Mouse (Mus musculus) 416B (cell line): ENCODE data around the gene Flvcr1.

Experiments
- DNase-seq: peaks from one replicate; pipeline ENCODE4 v3.0.0; 2011; ENCODE audit warnings: low read depth

Flvcr1 gene

DNA sequence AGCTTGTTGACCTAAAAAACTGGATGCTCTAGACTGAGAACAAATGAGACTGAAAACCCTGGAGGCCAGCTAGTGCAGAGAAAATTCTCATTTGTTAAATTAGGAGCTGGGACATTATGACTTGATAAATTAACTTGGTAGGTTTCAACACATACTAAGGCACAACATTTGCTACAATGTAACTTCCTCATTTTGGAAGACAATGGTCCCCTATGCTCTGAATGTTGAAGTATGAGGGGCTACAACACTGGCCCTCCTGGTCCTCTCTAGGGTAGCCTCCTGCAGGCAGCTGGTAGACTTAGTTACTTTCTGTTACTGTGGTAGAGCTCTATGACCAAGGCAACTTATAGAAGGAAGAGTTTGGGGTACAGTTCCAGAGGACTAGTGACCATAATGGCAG lies 15.4 kb upstream of the Flvcr1 start:
- DNase-seq: peak; percentile 20

DNA sequence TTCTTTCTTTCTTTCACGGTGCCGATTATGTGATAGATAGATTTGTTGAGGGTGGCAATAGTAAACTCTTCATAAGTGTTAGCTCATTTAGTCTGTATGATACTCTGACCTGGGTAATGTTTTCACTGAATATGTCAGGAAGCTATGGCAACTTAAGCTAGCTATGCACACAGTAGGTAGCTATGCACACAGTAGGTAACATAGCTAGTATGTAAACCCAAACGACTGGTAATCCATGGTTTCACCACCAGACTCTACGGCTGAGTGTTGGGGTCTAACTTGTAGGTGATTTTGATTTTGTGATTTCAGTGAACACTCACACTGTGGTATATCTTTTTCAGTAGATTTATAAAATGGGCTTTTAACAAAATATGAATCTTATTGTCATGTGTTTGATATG lies 12.0 kb upstream of the Flvcr1 start:
- no peak for DNase-seq

DNA sequence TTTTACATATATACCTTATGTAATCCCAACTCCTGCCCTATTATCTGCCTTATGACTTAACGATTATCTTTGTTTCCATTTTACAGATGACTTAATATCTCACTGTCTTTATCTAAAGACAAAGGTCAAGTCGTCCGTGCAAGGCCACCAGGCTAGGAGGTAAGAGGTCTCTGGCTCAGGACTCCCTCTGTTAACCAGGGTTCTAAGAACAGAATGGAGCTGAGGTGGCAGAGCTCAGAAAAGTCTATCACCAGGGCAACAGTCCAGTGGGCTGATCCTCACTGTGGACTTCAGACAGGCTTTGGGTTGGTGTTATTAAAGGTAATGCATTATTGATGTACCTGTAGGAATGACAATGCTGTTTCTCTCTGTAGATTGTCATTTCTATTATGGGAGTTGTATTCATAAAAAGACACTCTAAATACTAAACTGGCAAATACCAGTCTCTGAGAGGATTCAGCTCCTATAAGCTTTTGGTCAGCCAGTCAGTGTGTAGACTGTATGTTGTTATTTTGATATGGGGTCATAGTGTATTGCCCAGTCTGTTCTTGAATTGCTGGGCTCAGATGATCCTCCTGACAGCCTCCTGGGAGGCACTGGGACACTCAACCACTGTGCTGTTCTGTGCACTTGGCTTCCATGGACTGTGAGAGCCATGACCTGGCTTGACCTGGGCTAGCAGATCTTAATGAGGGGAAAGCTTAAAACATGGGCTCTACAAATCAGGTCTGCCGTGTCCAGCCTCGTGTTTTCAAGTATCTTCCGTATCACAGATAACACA lies 10.8 kb upstream of the Flvcr1 start, which contains the start of gene Spata45:
Spata45 (plus strand) TSS at position 86 of the 781 bp plus-strand sequence.
- no peak for DNase-seq

DNA sequence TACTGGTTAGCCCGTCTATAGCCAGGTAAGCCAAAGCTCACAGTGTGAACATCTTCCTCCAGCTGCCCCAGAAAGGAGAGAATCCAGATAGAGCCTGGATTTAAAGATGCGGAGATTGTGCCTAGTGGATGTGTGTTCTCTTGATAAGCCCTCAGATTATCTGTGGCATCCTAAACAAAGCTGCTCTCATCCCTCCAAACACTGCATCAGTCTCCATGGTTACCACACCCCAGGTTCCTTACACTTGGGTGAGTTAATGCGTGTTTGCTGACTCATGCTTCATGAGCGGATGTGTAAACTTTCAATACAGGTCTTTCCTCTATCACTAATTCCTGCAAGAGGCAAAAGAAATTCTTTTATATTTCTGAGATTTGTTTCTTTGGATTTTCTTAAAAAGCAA lies 9.7 kb upstream of the Flvcr1 start:
- DNase-seq: no peak

DNA sequence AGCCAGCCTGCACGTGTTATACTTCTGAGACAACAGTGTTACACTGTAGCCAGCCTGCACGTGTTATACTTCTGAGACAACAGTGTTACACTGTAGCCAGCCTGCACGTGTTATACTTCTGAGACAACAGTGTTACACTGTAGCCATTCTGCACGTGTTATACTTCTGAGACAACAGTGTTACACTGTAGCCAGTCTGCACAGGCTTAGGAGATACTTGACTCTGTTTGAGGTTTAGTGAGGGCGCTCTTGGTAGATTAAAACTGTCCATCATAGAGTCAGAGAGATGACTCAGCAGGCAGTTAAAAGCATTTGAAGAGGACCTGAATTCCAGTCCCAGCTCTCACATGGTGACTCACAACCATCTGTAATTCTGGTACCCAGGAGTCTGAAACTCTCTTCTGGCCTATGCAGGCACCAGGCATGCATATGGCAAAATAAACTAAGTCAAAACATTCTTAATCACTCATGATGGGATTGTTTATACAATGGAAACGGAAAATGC lies 5.0 kb upstream of the Flvcr1 start:
- peak; percentile 78 for DNase-seq

DNA sequence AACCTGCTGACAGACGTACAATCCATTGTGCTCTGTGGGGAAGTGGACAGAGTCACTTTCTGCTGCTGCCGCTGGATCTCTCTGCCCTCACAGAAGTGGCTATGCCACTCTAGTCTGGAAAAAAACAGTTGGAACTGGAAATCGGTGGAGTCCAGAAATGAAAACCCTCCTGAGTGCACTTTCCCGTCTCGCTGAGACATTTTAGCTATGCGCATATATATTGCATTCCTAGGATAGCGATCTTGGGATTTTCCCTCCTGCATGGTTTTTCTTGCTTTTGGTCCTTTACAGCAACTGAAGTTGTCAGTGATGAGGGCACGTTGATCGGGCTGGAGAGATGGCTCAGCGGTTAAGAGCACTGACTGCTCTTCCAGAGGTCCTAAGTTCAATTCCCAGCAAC lies 4.2 kb upstream of the Flvcr1 start:
- DNase-seq: peak; percentile 35

DNA sequence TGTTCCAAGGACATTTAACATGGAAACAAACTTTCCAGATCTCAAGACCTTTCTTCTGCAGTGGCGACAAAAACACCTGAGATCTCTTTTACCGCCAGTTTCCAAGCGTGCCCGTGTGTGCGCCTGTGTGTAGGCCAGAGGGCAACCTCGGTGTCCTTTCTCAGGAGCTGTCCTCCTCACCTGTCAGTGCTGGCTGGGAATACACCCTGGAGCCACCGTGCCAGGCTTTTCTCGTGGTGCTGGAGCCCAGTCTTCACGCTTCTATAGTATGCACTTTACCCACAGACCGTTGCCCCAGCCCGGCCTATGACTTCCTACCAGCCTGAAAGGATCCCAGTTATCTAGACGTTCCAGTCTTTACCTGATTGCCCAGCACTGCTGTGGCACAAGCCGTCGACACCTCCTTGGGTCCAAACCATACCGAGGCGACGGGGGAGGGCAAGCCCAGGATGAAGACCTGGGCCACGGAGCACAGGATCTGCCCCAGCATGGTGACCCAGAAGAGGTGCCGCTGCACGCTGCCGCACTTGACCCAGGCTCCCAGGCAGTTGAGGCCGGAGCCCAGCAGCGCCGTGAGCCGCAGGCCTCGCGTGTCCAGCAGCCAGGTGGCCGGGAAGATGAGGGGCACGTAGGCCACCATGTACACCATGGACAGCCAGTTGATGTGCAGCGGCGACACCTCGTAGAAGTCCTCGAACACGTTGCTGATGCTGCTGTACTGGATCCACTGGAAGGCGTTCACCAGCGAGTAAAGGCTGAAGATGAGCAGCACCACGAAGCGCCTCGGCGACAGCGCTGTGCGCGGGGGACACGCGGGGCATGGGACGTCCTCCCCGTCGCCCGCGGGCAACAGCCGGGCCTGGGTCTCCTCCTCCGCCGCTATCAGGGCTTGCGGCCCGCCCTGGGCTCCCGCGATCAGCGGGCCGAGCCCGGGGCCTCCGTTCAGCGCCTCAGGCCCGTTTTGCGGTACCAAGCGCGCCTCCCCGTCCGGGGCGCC lies 644 bp downstream of the Flvcr1 start:
- peak; percentile 42 for DNase-seq

DNA sequence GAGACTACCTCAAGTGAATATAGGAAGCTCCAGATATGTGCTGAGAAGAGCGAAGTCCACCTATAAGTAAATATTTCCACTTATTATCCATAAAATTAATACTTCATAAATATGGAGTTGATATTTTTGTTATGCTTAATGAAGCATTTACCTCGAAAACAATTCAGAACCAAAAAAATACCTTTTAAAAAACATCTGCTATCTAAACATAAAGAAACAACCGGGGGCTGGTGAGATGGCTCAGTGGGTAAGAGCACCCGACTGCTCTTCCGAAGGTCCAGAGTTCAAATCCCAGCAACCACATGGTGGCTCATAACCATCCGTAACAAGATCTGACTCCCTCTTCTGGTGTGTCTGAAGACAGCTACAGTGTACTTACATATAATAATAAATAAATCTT lies 2.2 kb downstream of the Flvcr1 start:
- peak; percentile 58 for DNase-seq

DNA sequence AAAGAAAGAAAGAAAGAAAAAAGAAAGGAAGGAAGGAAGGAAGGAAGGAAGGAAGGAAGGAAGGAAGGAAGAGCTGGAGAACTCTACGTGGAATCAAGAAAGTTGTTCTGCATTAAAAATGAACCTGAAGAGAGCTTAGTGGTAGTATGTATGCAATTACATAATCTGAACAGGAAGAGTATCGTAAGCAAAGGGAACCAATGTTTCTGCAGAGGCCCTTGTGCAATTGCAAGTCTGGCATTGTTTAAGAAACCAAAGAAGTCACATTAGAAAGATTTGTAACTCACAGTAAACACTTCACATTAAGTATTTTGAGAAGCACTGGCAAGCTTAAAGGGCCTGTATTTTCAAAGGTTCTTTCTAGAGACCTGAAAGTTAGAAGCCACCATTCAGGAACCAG lies 2.8 kb downstream of the Flvcr1 start:
- DNase-seq: peak; percentile 85

DNA sequence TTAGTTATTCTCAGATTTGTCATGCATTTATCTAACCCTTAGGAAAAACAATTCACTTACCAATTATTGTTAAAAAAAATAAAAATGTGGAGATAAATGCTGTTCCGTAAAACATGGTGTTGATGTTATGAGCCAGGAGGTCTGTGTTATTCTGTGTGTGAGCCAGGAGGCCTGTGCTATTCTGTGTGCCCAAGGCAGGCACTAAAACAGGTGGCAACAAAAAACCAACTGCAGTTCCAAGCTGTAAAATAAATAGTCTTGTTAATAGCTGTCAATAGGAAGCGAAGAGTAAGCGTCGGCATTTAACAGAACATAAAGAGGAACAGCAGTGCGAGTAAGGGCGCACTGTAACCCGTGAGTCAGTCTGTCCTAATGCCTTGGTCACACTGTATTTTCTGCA lies 4.9 kb downstream of the Flvcr1 start:
- peak; percentile 23 for DNase-seq

DNA sequence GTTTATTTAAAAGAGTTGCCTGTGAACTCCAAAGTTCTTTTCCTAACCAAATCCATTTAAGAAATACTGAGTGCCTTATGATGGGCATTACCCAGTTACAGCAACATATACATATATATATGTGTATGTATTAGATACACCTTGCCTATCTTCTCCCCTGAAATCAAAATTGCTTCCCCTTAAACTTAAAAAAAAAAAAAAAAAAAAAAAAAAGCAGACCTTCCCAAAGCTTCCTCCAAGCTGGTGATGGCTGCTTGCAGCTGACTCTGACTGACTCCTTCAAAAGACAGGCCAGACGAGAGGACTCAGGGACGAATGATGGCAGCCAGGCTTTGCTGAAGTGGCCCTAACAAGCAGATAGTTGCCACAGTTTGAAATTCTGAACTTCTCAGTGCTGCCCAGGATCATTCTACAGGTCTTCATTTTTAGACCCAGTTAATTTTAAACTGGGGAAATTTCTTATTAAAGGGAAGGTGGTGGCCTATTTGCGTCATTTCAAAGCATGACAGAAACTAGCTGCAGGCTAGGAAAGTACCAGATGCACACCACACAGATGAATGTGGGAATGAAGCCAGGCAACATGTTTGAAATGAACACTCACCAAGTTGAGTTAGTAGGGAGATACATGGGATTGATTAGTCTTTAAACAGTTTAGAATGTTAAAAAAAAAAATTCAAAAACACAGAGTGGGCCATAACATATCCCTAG lies 5.6 kb downstream of the Flvcr1 start:
- no peak for DNase-seq

DNA sequence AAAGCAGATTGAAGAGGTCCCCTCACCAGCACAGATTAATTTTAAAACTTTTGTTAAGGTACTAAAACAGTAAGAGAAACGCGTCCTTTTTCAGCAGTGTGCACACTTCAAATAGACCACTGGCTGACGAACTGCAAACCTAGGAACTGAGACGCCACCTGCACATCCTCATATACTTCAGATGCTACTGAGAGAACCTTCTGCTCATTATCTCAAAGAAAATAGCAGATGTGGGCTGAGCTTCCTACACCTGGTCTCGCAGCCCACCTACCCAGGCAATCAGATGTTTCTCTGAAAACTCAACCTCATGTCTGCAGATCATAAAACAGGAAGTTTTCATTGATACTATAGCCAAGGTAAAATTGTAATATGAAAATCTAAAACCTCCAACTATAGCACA lies 6.2 kb downstream of the Flvcr1 start:
- DNase-seq: no peak

DNA sequence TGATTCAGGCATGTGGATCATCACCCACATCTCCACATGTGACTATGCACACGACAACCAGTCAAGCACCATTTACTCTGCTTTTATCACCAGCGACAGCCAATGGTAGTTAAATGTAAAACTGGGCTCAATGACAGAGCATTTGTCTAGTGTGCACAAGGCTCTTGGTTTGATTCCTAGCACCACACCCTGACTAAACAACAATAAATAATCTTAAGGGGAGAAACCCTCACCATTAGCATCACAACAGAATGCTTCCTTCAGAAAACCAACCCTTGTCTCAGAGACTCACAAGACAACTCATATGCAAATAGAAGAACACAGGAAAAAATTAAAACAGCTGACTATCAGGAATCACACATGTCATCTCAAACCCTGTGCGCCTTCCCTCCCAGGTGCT lies 11.7 kb downstream of the Flvcr1 start:
- DNase-seq: no peak

DNA sequence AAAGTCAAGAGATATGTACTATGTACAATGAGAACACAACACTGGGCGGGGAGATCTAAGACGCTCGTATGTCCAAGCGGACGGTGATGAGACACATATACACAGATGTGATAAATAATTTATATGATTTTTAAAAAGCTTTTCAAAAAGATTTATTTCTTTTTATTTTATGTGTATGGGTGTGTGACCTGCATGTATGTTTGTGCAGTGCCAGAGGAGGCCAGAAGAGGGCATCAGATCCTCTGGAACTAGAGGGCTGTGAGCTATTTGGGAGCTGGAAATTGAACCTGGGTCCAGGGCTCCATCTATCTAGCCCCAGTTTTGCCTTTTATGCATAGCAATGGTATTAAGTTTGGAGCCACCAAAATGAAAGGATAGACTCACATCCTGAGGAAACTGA lies 17.3 kb downstream of the Flvcr1 start:
- DNase-seq: peak; percentile 21

DNA sequence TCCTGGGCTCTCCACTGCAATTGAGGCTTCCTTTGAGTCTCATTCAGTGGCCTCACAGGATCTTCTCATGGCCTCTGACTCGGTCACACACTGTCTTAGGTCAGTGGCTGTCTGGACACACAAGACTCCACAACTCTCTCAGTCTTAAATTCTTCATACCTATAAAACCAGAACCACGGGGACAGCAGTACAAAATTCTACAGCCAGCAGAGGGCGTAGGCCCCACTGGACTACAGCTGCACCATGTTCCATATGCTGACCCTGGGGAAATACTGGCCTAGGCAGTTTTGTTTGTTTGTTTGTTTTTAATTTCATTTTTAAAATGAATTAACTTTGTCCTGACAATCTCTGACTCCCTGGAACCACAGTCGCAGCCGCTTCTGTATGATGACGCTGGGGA lies 23.8 kb downstream of the Flvcr1 start:
- DNase-seq: peak; percentile 44

DNA sequence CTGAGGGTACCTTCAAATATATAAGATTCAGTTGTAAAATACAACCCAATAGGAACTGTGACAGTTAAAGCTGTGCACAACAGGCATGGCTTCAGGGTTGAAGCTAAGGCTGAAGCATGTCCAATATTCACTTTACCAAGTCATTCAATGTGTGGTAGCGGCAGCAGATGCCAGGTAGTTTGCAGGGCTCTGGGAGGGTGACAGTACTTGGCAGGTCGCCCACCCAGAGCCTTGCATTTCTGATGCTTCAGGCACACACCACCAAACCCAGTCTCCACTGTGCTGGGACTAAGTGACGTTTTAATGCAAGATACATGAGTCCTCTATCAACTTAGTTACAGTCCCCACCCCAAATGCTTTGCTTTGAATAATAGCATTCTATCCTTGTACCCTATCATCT lies 25.3 kb downstream of the Flvcr1 start:
- DNase-seq: no peak

DNA sequence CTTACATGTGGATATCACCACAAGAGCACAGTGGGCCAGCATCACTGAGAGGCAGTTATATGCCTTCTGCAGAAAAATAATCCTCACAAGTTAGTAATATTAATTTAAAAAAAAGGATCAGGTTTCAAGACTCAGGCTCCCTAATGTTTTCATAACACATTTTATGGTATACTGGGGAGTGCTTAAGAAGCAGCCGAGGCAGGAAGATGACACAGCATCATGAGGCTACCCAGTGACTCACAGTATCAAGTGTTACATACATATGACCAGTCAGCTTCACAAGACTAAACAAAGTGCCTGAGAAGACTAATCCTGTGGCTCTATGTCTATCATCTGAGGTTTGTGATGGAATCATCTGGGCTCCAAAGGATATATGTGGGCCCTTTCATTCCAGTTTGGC lies 27.9 kb downstream of the Flvcr1 start:
- peak; percentile 86 for DNase-seq

DNA sequence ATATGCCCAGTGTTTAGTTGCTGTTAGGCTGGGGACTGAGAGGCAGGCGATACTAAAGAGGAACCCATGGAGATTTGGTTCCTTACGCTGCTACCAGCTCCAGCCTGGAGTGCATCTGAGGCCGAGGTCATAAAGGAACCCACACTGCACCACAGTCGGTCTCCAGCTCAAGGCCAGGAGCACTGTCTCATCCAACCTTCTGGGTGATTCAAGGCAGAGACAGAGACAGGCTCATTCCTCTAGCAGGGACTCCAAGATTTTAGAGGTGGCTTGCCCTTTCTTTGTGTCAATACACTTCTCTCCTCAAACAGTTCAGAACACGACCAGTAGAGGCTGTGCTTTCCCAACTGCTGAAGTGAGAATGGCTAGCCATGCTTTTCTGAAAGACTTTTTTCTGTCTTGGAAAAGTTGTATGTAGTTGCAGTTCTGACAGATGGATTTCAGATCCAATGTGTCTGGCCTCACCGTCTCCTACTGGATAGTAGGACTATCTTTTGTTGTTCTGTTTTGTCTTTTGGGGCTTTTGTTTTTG lies 29.5 kb downstream of the Flvcr1 start:
- DNase-seq: peak; percentile 40

DNA sequence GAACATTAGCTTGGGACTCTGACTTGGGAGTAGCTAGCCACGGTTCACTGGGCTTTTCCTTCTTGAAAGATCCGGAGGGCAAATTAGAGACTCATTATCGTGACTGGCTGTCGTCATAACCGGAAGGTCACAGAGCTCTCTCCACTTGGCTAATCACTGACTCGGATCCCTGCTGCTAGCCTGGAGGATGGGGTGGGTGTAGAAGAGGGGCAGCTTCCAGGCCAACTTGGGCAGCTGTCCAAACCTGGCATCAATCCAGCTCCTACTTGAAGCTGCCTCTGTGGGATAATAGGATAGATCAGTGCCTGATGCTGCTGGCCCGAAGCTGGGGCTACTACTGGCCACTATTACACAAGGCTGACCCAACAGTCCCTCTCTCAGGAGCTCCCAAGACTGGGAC lies 30.4 kb downstream of the Flvcr1 start:
- DNase-seq: no peak

DNA sequence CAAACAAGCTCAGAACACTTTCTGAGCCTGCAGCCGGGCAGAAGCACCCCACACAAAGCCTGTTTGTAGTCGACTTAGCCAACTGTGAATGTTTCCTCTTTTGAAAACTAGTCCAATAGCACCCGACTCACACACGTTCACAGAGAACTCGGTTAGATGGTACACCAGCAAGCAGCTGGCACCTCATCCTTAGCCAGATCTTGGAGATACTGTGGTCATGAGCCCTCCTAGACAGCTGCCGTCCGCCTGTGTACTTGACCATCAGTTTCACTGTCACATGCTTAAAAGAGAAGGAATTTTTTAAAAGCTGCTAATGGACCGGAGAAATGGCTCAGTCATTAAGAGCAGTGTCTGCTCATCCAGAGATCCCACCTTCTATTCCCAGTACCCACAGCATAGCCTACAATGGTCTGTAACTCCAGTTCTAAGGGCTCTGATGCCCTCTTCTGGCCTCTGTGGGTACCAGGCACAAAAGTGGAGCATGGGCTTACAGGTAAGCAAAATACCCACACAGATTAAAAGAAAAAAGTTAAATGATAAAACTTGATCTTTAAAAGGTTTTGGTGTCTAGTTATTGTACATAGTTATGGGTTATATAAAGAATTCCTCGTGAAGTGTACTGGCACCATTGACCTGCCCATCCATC lies 36.4 kb downstream of the Flvcr1 start:
- DNase-seq: peak; percentile 14

DNA sequence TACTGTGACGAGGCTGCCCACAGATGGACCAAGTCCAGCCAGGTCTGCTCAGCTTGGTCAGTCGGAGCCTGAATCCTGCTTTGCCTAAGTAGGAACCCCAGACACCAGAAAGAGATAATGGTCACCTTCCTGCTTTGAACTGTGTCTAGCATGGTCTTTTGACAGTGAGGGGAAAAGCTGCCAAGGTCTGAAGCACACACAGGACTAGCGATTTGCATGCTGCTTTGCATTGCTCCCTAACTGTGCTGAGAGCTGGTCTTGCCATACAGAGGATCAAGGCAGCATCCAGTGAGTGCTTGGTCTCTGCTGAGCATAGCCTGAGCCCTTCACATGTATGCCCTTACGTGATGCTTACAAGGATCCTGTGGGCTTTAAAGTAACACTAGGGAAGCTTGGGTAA lies 44.5 kb downstream of the Flvcr1 start:
- DNase-seq: no peak
